Mouse (Mus musculus): ENCODE measurements around the gene Car14.

Car14 gene

GRCm38 (mm10) chr3:95856115-95856514 is 48.4 kb downstream of the Car14 start:
- DNase-seq (ENCODE audit: low read depth, low spot score) = no peak

GRCm38 (mm10) chr3:95855502-95856089 is 48.9 kb downstream of the Car14 start, which contains the start of gene Prpf3:
Prpf3 (minus strand) TSS chr3:95855885.
- DNase-seq (ENCODE audit: low read depth, low spot score) = peak; percentile 88

GRCm38 (mm10) chr3:95851317-95851716 is 53.2 kb downstream of the Car14 start:
- DNase-seq (ENCODE audit: low read depth, low spot score) = no peak

DNA sequence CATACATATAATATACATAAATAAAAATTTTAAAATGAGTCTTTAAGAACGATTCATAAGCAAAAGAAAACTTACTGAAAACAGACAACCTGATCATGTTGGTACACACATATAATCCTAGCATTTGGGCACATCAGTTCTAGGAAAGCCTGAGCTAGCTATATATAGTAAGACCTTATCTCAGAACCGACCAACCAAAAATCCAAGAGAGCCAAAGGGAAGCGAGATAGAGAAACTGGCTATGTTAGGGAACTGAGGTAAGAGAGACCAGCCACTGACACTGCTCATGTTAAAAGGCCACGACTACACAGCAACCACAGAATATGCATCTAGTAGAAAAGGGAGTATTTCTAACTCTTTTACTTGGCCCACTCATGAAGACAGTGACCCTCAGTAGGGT is 53.9 kb downstream of the Car14 start:
- no peak for DNase-seq (ENCODE audit: low read depth, low spot score)
